Comparison of ENCODE assay signal across 8 mouse cellular contexts in the genomic region with DNA sequence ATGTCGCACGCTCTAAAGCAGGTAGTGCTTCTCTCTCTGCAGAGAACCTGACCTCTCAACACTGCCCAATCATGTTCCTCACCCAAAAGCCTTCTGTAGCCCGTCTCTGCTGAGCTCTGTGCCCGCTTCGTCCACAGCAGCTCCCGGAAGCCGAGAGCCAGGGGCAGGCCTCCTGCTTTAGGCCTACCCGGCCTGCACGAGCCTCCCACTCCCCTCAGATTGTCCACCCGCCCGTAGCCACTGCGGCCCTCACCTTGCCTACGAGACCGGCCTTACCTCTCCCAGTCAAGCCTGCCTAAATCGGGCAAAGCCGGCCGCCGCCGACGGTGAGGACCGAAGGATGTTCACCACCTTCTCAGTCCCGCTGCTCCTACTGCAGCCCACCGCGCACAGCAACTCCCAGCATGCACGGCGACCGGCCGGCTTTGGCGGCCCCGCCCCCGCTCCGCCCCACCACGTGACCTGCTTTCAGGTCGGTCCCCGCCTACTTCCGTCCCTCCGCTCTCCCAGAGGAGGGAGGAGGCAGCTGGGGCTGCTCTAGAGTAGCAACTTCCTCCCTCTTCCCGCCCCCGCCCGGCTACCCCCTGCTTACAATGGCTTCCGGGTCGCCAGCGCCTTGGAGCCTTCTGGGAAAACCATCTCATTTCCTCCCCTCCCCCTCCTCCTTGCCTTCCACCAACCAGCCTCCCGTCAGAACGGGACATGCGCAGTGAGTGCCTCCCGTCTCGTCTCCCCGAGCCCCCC. TPM values are rescaled to one million over a fixed set of nuclear protein-coding genes. Genes with fewer than 3 reads are reported as not detected.
DNase-seq lines count a peak whose midpoint lies in the region; ATAC-seq and TF ChIP-seq lines count a peak whose summit lies in the region.

Gene Mbd5, plus strand, starts transcription at position 668 of the 744 bp plus-strand sequence.

- peak; percentile 100 for ATAC-seq in embryonic facial prominence, embryonic 13.5 days (ENCODE audit: insufficient number of reproducible peaks, insufficient read depth, low FRiP score, low TSS enrichment, low read depth)
- peak; percentile 99 for ATAC-seq in limb, embryonic 12.5 days (ENCODE audit: insufficient number of reproducible peaks, insufficient read depth, low FRiP score, low TSS enrichment, low read depth)
- peak; percentile 98 for ATAC-seq in midbrain, embryonic 15.5 days (replicated peaks)

- TF ChIP-seq POLR2A in kidney, adult 2 months (IDR thresholded peaks at IDR 0.05; ENCODE audit: low read depth, low read length) = peak; percentile 88
- TF ChIP-seq POLR2A in spleen, adult 2 months (IDR thresholded peaks at IDR 0.05; ENCODE audit: low read depth, low read length) = peak; percentile 78

- peak within 1 kb of the TSS; percentile 95 for H3K27ac ChIP-seq in embryonic facial prominence, embryonic 13.5 days
- H3K27ac ChIP-seq in kidney, adult 2 months (ENCODE audit: insufficient read depth, low read depth, low read length) = peak within 1 kb of the TSS; percentile 82
- peak within 1 kb of the TSS; percentile 95 for H3K27ac ChIP-seq in limb, embryonic 12.5 days
- H3K27ac ChIP-seq in midbrain, embryonic 15.5 days = peak within 1 kb of the TSS; percentile 97
- H3K27ac ChIP-seq in spleen, adult 2 months (ENCODE audit: insufficient read depth, low read length) = peak within 1 kb of the TSS; percentile 85

- H3K4me3 ChIP-seq in embryonic facial prominence, embryonic 13.5 days = peak within 1 kb of the TSS; percentile 92
- H3K4me3 ChIP-seq in kidney, adult 2 months (ENCODE audit: insufficient read depth, low read depth, low read length) = peak within 1 kb of the TSS; percentile 90
- H3K4me3 ChIP-seq in limb, embryonic 12.5 days (replicated peaks) = peak within 1 kb of the TSS; percentile 72
- peak within 1 kb of the TSS; percentile 92 for H3K4me3 ChIP-seq in midbrain, embryonic 15.5 days
- peak within 1 kb of the TSS; percentile 95 for H3K4me3 ChIP-seq in spleen, adult 2 months (ENCODE audit: extremely low read depth, insufficient read depth, insufficient read length)

- H3K9ac ChIP-seq in embryonic facial prominence, embryonic 13.5 days = peak within 1 kb of the TSS; percentile 98
- H3K9ac ChIP-seq in limb, embryonic 12.5 days (replicated peaks) = peak within 1 kb of the TSS; percentile 88
- peak within 1 kb of the TSS; percentile 90 for H3K9ac ChIP-seq in midbrain, embryonic 15.5 days

- DNase-seq in 3134 (ENCODE audit: extremely low read depth, insufficient read length, low spot score) = peak; percentile 99
- DNase-seq in adrenal gland, postnatal 36 days = peak; percentile 99 to 100
- peak; percentile 99 for DNase-seq in heart, adult 18-20 months
- peak; percentile 99 for DNase-seq in kidney, adult 2 months
- DNase-seq in spleen, adult 2 months (ENCODE audit: low read depth in 1 of 2, low spot score in 2 of 2) = peak; percentile 96 to 99

- TF ChIP-seq CTCF in kidney, adult 2 months (conservative IDR thresholded peaks at IDR 0.05; ENCODE audit: insufficient read depth, insufficient read length, low read depth, low read length) = no peak
- no peak for TF ChIP-seq CTCF in spleen, adult 2 months (IDR thresholded peaks at IDR 0.05; ENCODE audit: extremely low read depth, insufficient read depth, insufficient read length, insufficient replicate concordance)

- H3K9me3 ChIP-seq in embryonic facial prominence, embryonic 13.5 days = no peaks in the 10 kb centered on the region
- H3K9me3 ChIP-seq in limb, embryonic 12.5 days = no peaks in the 10 kb centered on the region
- no peaks in the 10 kb centered on the region for H3K9me3 ChIP-seq in midbrain, embryonic 15.5 days

- under 1% methylated on average over 49 of the region's 49 CpGs for WGBS in embryonic facial prominence, embryonic 13.5 days
- under 1% methylated on average over 47 of the region's 49 CpGs for WGBS in kidney, adult 2 months
- under 1% methylated on average over 49 of the region's 49 CpGs for WGBS in limb, embryonic 12.5 days
- WGBS in midbrain, embryonic 15.5 days = 1% methylated on average over 47 of the region's 49 CpGs
- WGBS in spleen, adult 2 months = under 1% methylated on average over 36 of the region's 49 CpGs

- H3K36me3 ChIP-seq in embryonic facial prominence, embryonic 13.5 days = no peaks in the 10 kb centered on the region
- no peaks in the 10 kb centered on the region for H3K36me3 ChIP-seq in kidney, adult 2 months (ENCODE audit: control insufficient read depth, insufficient read depth, low read length)
- H3K36me3 ChIP-seq in limb, embryonic 12.5 days = no peaks in the 10 kb centered on the region
- no peaks in the 10 kb centered on the region for H3K36me3 ChIP-seq in midbrain, embryonic 15.5 days (replicated peaks)
- H3K36me3 ChIP-seq in spleen, adult 2 months (ENCODE audit: control insufficient read depth, insufficient read depth, low read length) = no peaks in the 10 kb centered on the region

- H3K4me1 ChIP-seq in embryonic facial prominence, embryonic 13.5 days = peaks cover 6% of the 10 kb centered on the region; the same call in 1 of the 2 replicates
- peaks cover 2% of the 10 kb centered on the region; the same call in 1 of the 2 replicates for H3K4me1 ChIP-seq in kidney, adult 2 months (ENCODE audit: control insufficient read depth, insufficient read depth, low read length)
- H3K4me1 ChIP-seq in limb, embryonic 12.5 days (replicated peaks) = peaks cover 8% of the 10 kb centered on the region
- H3K4me1 ChIP-seq in midbrain, embryonic 15.5 days = peaks cover 22% of the 10 kb centered on the region
- H3K4me1 ChIP-seq in spleen, adult 2 months (ENCODE audit: control insufficient read depth, insufficient read depth, insufficient read length) = no peaks in the 10 kb centered on the region

- H3K27me3 ChIP-seq in embryonic facial prominence, embryonic 13.5 days = no peaks in the 10 kb centered on the region
- no peaks in the 10 kb centered on the region for H3K27me3 ChIP-seq in kidney, adult 2 months (replicated peaks; ENCODE audit: control insufficient read depth, insufficient read depth, low read length)
- no peaks in the 10 kb centered on the region for H3K27me3 ChIP-seq in limb, embryonic 12.5 days
- H3K27me3 ChIP-seq in midbrain, embryonic 15.5 days (replicated peaks) = no peaks in the 10 kb centered on the region
- no peaks in the 10 kb centered on the region for H3K27me3 ChIP-seq in spleen, adult 2 months (ENCODE audit: control insufficient read depth, insufficient read depth, low read length)

- H3K4me2 ChIP-seq in embryonic facial prominence, embryonic 13.5 days = peak within 1 kb of the TSS; percentile 74
- peak within 1 kb of the TSS; percentile 72 for H3K4me2 ChIP-seq in limb, embryonic 12.5 days
- H3K4me2 ChIP-seq in midbrain, embryonic 15.5 days = peak within 1 kb of the TSS; percentile 75

RNA-seq across cellular contexts. Expression of gene Mbd5, which starts in this region (rescaled TPM):
- 10 to 100 TPM; 40.3 to 47.4 TPM for total RNA-seq in adrenal gland, postnatal 36 days (2021)
- polyA plus RNA-seq in embryonic facial prominence, embryonic 13.5 days (2015; fragmentation: Nextera tagmentation; extraction: Ambion mirVana) = 33.0 and 34.6 TPM in 2 replicates
- total RNA-seq in heart, adult 18-20 months (2021) = 10 to 100 TPM; 31.5 to 33.8 TPM
- 8.3 and 8.6 TPM in 2 replicates for polyA plus RNA-seq in kidney, adult 2 months (2012; rRNA removed)
- 25.6 and 33.5 TPM in 2 replicates for polyA plus RNA-seq in limb, embryonic 12.5 days (2016; fragmentation: Nextera tagmentation; extraction: Ambion mirVana)
- polyA plus RNA-seq in midbrain, embryonic 15.5 days (2015; fragmentation: Nextera tagmentation; extraction: Ambion mirVana) = 35.0 and 46.6 TPM in 2 replicates
- polyA plus RNA-seq in spleen, adult 2 months (2012; rRNA removed) = 3.1 and 4.1 TPM in 2 replicates

Comparison
In these comparisons a context has a peak if more than half of its experiments do, and no peak if none do; other contexts are left out.
1. Peak in every context shown above with its lines: DNase-seq, ATAC-seq, H3K4me3 ChIP-seq and H3K27ac ChIP-seq.